Mouse (Mus musculus) midbrain, embryonic 12.5 days (tissue): ENCODE data around the gene Fam193a. TPM values are rescaled to one million over a fixed set of nuclear protein-coding genes. Genes with fewer than 3 reads are reported as not detected.

ENCODE experiments used
- ATAC-seq: fragments of 200-750 bp; cut with Nextera tagmentation; 2 replicates; pipeline ENCODE4 v1.8.0; 2017; ENCODE audit warnings: low read depth, moderate TSS enrichment, moderate library complexity; ENCODE audit not compliant: low FRiP score
- H3K27ac ChIP-seq: fragments of 300-500 bp; sonication (generic); replicated peaks from 2 replicates; pipeline ENCODE4 v1.5.1; 2016; ENCODE audit warnings: mild to moderate bottlenecking
- H3K27me3 ChIP-seq: fragments of 300-500 bp; sonication (generic); 2 replicates; pipeline ENCODE4 v1.6.1; 2016; ENCODE audit warnings: mild to moderate bottlenecking
- H3K36me3 ChIP-seq: fragments of 300-500 bp; sonication (generic); 2 replicates; pipeline ENCODE4 v1.6.1; 2016
- H3K4me1 ChIP-seq: fragments of 300-500 bp; sonication (generic); 2 replicates; pipeline ENCODE4 v1.6.1; 2016
- H3K4me2 ChIP-seq: fragments of 300-500 bp; sonication (generic); replicated peaks from 2 replicates; pipeline ENCODE4 v1.6.1; 2016; ENCODE audit warnings: mild to moderate bottlenecking, moderate library complexity
- H3K4me3 ChIP-seq: fragments of 300-500 bp; sonication (generic); 2 replicates; pipeline ENCODE4 v1.5.1; 2016; ENCODE audit warnings: mild to moderate bottlenecking
- H3K9ac ChIP-seq: fragments of 300-500 bp; sonication (generic); replicated peaks from 2 replicates; pipeline ENCODE4 v1.6.1; 2016; ENCODE audit warnings: mild to moderate bottlenecking, moderate library complexity
- H3K9me3 ChIP-seq: fragments of 300-500 bp; sonication (generic); 2 replicates; pipeline ENCODE4 v1.6.1; 2016; ENCODE audit warnings: mild to moderate bottlenecking
- WGBS: fragments of 180-500 bp; shearing (Covaris S2); methylation state at CpG from one replicate; pipeline ENCODE4 v1.1.7; 2016; 5-methylcytosine and 5-hydroxymethylcytosine counted together
- polyA plus RNA-seq: library from polyadenylated mRNA; unstranded; fragments of >200 nt; fragmentation: Nextera tagmentation; extraction: Ambion mirVana; gene quantifications from 2 replicates; pipeline ENCODE4 v1.2.1, GENCODE M21; 2016

Fam193a gene
- polyA plus RNA-seq, 1 experiment from 2014 or later, result 17.4 TPM

DNA sequence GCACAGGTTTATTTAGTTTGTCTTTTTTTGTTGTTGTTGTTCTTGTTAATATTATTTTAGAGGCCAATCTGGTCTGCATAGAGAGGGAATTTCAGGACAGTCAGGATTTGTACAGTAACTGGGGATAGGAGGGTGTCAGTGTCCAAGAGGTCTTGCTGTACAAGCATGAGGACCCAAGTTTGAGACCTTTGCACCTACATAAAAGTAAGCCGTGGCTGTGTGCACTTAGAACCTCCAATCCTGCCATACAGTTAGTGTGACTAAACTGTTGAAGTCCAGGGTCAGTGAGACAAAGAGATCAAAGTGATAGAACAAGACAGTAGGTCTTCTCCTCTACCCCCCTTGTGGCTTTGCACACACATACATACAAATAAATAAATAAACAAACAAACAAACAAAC lies 64.1 kb downstream of the Fam193a start:
- ATAC-seq, result no peak

DNA sequence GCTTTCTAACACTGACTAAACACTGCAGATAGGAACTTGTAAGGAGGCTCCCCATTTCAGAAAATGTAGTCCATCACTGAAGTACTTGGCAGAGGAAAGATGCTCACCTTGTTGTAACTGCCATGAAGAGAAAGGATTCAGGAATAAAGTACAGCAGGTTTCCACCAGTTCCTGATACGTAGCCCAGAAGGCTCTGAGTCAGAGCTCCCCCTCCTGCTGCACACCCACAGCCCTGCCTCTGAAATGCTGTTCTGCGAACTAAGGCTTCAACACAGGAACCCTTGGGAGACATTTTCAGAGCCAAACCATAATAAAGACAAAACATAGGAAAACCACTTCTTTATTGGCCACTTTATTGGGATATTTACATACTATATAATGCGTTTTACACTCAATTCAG lies 64.5 kb downstream of the Fam193a start:
- no peak overlapping the region for H3K9ac ChIP-seq
- no peaks in the 10 kb centered on the region for H3K9me3 ChIP-seq
- no peak overlapping the region for H3K4me3 ChIP-seq
- H3K4me1 ChIP-seq, result no peaks in the 10 kb centered on the region
- WGBS, result 96% methylated on average over 3 of the region's 3 CpGs
- H3K27ac ChIP-seq, result no peak overlapping the region
- no peaks in the 10 kb centered on the region for H3K27me3 ChIP-seq
- H3K4me2 ChIP-seq, result no peak overlapping the region
- peaks cover 89% of the 10 kb centered on the region for H3K36me3 ChIP-seq
- ATAC-seq, result no peak

More for the DNA sequence above, 64.1 kb downstream of the Fam193a start:
- Histone ChIP-seq H3K4me1 (no peaks in the 10 kb centered on the region), H3K4me3 (no peak overlapping the region), H3K27me3 (no peaks in the 10 kb centered on the region), H3K9me3 (no peaks in the 10 kb centered on the region), H3K9ac (no peak overlapping the region), H3K27ac (no peak overlapping the region), H3K4me2 (no peak overlapping the region), H3K36me3 (peaks cover 89% of the 10 kb centered on the region)
- 88% methylated on average over 1 of the region's 1 CpGs for WGBS

DNA sequence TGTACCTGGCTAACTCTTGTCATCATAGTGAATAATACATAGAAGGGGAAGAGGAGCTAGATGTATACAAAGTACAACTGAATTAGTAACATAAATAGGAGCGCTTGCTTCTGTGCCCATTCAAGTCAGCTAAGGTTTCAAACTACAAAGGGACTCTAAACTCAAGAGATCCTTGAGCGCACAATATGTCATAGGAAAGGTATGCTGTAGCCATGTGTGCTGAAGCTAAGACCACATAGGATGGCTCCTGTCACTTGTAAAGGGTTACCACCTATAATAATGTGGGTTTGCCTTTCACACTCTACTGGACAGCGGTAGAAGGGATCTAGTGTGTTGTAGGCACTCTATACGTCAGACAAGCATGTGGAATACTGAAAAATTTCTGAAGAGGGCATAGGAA lies 68.3 kb downstream of the Fam193a start:
- Histone ChIP-seq H3K4me3 (no peak overlapping the region), H3K4me1 (no peaks in the 10 kb centered on the region), H3K36me3 (peaks cover 78% of the 10 kb centered on the region), H3K4me2 (no peak overlapping the region), H3K27me3 (no peaks in the 10 kb centered on the region), H3K9me3 (no peaks in the 10 kb centered on the region), H3K9ac (no peak overlapping the region), H3K27ac (no peak overlapping the region)
- 96% methylated on average over 4 of the region's 4 CpGs for WGBS
- ATAC-seq, result no peak

DNA sequence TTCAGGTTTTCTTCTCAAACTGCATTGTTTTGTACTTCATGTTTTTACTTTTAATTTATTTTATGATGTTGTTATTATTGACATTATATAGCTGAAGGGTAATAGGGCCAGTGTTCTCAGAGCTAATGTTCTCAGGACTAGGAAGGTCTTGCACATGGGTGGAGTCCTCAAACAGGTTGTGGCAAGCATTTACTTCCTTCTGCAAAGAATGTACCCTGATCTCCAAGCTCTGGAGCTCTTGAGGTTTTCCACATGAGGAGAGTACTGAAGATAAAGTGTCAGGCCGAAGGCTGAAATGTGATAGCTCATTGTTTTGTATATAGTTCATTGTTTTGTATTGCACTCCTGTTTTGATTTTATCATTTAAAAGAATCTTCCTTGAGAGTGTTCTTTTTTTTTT lies 68.9 kb downstream of the Fam193a start:
- Histone ChIP-seq H3K4me1 (no peaks in the 10 kb centered on the region), H3K4me2 (no peak overlapping the region), H3K27ac (no peak overlapping the region), H3K4me3 (no peak overlapping the region), H3K9ac (no peak overlapping the region), H3K27me3 (no peaks in the 10 kb centered on the region), H3K36me3 (peaks cover 78% of the 10 kb centered on the region), H3K9me3 (no peaks in the 10 kb centered on the region)
- 93% methylated on average over 1 of the region's 1 CpGs for WGBS
- ATAC-seq, result no peak

DNA sequence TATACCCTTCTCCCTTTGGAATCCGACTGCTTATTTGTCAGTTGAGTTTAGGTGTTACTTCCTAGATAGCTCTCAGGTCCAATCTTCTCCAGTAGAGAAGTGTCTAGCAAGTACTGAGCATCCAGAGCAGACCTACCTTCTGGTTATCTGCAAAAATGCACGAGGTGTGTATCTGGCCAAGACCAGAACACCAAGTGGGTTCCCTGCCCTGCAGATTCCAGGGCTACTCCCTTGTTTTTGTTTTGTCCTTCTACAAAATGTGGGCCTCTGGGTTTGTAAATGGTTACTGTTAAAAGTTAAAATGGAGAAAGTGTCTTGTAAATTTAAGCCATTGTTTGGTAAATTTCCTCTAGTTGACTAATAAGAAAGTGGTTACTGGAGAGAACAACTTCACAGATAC lies 70.0 kb downstream of the Fam193a start:
- no peak overlapping the region for H3K27ac ChIP-seq
- no peaks in the 10 kb centered on the region for H3K4me1 ChIP-seq
- H3K27me3 ChIP-seq, result no peaks in the 10 kb centered on the region
- H3K9ac ChIP-seq, result no peak overlapping the region
- peaks cover 76% of the 10 kb centered on the region for H3K36me3 ChIP-seq
- no peak for ATAC-seq
- no peaks in the 10 kb centered on the region for H3K9me3 ChIP-seq
- no peak overlapping the region for H3K4me2 ChIP-seq
- 95% methylated on average over 2 of the region's 2 CpGs for WGBS
- no peak overlapping the region for H3K4me3 ChIP-seq

GRCm38 (mm10) chr5:34441797-34442196 lies 72.1 kb downstream of the Fam193a start:
- Histone ChIP-seq H3K9me3 (no peaks in the 10 kb centered on the region), H3K27ac (no peak overlapping the region), H3K9ac (no peak overlapping the region), H3K4me3 (no peak overlapping the region), H3K36me3 (peaks cover 80% of the 10 kb centered on the region), H3K4me2 (no peak overlapping the region), H3K27me3 (no peaks in the 10 kb centered on the region), H3K4me1 (no peaks in the 10 kb centered on the region)
- 100% methylated on average over 2 of the region's 2 CpGs for WGBS
- no peak for ATAC-seq

- Histone ChIP-seq H3K4me2 (no peak overlapping the region), H3K36me3 (peaks cover 68% of the 10 kb centered on the region), H3K9me3 (no peaks in the 10 kb centered on the region), H3K9ac (no peak overlapping the region), H3K4me1 (no peaks in the 10 kb centered on the region), H3K27ac (no peak overlapping the region), H3K27me3 (no peaks in the 10 kb centered on the region), H3K4me3 (no peak overlapping the region)
- no peak for ATAC-seq
- whole genome bisulfite sequencing, result 87% methylated on average over 9 of the region's 9 CpGs
Measured at GRCm38 (mm10) chr5:34446207-34446606, 76.5 kb downstream of the Fam193a start.

DNA sequence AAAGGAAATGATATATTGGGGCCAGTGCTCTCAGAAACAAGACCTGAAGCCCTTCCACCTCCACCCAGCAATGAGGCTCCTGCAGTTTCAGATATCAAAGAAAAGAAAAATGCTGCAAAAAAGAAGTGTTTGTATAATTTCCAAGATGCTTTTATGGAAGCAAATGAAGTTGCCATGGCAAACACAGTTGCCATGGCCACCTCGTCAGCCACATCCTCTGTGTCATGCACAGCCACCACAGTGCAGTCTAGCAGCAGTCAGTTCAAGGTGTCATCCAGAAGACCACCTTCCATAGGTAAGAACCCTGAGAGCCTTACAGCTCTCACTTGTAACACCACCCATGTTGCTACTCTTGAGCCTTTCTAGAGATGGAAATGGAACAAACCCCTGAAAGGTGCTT lies 89.3 kb downstream of the Fam193a start:
- no peaks in the 10 kb centered on the region for H3K9me3 ChIP-seq
- H3K27me3 ChIP-seq, result no peaks in the 10 kb centered on the region
- no peak overlapping the region for H3K4me2 ChIP-seq
- H3K27ac ChIP-seq, result no peak overlapping the region
- no peak for ATAC-seq
- H3K4me3 ChIP-seq, result no peak overlapping the region
- 95% methylated on average over 1 of the region's 1 CpGs for WGBS
- H3K9ac ChIP-seq, result no peak overlapping the region
- peaks cover 85% of the 10 kb centered on the region for H3K36me3 ChIP-seq
- H3K4me1 ChIP-seq, result no peaks in the 10 kb centered on the region

DNA sequence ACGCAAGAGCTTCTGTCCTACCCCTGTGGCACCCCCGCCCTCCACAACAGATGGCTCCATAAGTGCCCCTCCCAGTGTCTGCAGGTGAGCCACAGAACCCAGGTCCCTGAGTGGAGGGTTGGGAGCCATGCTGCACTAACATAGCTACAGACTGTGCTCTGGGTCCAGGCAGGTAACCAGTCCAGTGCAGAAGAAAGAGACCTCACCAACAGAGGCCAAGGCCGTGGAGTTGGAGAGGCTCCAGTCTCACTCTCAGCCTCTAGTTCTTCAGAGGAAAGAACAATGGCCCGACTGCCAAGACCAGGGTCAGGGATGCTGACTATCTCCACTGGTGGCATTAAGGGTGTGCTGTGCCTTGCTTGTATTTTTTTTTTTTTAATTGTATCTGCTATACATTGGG lies 91.6 kb downstream of the Fam193a start:
- no peak overlapping the region for H3K27ac ChIP-seq
- no peak overlapping the region for H3K4me3 ChIP-seq
- ATAC-seq, result no peak
- no peak overlapping the region for H3K9ac ChIP-seq
- 95% methylated on average over 4 of the region's 4 CpGs for WGBS
- no peaks in the 10 kb centered on the region for H3K4me1 ChIP-seq
- peaks cover 88% of the 10 kb centered on the region for H3K36me3 ChIP-seq
- no peaks in the 10 kb centered on the region for H3K9me3 ChIP-seq
- no peak overlapping the region for H3K4me2 ChIP-seq
- no peaks in the 10 kb centered on the region for H3K27me3 ChIP-seq

GRCm38 (mm10) chr5:34461841-34462240 lies 92.1 kb downstream of the Fam193a start:
- WGBS, result 83% methylated on average over 6 of the region's 6 CpGs
- Histone ChIP-seq H3K4me2 (no peak overlapping the region), H3K9me3 (no peaks in the 10 kb centered on the region), H3K36me3 (peaks cover 94% of the 10 kb centered on the region), H3K4me3 (no peak overlapping the region), H3K27ac (no peak overlapping the region), H3K27me3 (no peaks in the 10 kb centered on the region), H3K4me1 (no peaks in the 10 kb centered on the region), H3K9ac (no peak overlapping the region)
- ATAC-seq, result no peak

GRCm38 (mm10) chr5:34466079-34466478 lies 96.3 kb downstream of the Fam193a start:
- no peak overlapping the region for H3K27ac ChIP-seq
- no peaks in the 10 kb centered on the region for H3K9me3 ChIP-seq
- ATAC-seq, result no peak
- no peak overlapping the region for H3K4me2 ChIP-seq
- no peak overlapping the region for H3K9ac ChIP-seq
- no peaks in the 10 kb centered on the region for H3K27me3 ChIP-seq
- no peak overlapping the region for H3K4me3 ChIP-seq
- H3K36me3 ChIP-seq, result peaks cover 83% of the 10 kb centered on the region
- 84% methylated on average over 1 of the region's 1 CpGs for WGBS
- no peaks in the 10 kb centered on the region for H3K4me1 ChIP-seq

DNA sequence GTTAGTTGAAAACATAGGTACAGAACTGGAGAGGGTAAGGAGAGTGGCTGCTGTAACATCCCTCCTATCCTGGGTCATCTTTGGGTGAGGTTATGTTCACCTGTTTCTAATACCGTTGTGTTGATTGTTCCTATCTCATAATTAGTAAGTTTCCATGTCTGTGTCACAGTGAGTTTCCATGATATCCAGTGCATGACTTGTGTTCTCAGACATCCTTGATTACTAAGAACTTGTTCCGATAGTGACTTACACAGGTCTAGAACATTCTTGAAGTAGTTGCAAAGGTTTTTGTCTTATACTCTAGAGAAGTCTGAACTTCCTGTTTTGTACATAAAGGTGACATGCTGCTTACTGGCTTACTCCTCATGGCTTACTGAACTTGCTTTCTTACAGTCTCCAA lies 96.9 kb downstream of the Fam193a start:
- Histone ChIP-seq H3K9ac (no peak overlapping the region), H3K4me1 (no peaks in the 10 kb centered on the region), H3K9me3 (no peaks in the 10 kb centered on the region), H3K27me3 (no peaks in the 10 kb centered on the region), H3K36me3 (peaks cover 78% of the 10 kb centered on the region), H3K4me2 (no peak overlapping the region), H3K27ac (no peak overlapping the region), H3K4me3 (no peak overlapping the region)
- 91% methylated on average over 2 of the region's 2 CpGs for WGBS
- ATAC-seq, result no peak

GRCm38 (mm10) chr5:34468039-34468775 lies 98.5 kb downstream of the Fam193a start:
- Histone ChIP-seq H3K27ac (no peak overlapping the region), H3K36me3 (peaks cover 64% of the 10 kb centered on the region), H3K9ac (no peak overlapping the region), H3K4me3 (no peak overlapping the region), H3K9me3 (no peaks in the 10 kb centered on the region), H3K4me1 (no peaks in the 10 kb centered on the region), H3K27me3 (no peaks in the 10 kb centered on the region), H3K4me2 (no peak overlapping the region)
- ATAC-seq, result no peak
- WGBS, result 88% methylated on average over 2 of the region's 2 CpGs
